Mouse (Mus musculus) MEL (cell line): ENCODE data around the gene Pip4k2b. TPM values are rescaled to one million over a fixed set of nuclear protein-coding genes. Genes with fewer than 3 reads are reported as not detected.

Source experiments
- DNase-seq: peaks from one replicate; pipeline ENCODE4 v3.0.0; 2011; ENCODE audit warnings: low read depth, low spot score
- H3K27ac ChIP-seq: 2 replicates; pipeline ENCODE4 v1.5.1; 2012; ENCODE audit warnings: low read depth, mild to moderate bottlenecking, control low read depth, low read length, moderate library complexity; ENCODE audit not compliant: control insufficient read depth
- H3K27me3 ChIP-seq, 2 experiments: fragments of 150-350 bp in 1 of 2; sonication (generic) in 1 of 2; 2 replicates each; pipeline ENCODE4 v1.6.1; 2012; ENCODE audit warnings: low read length in 2 of 2, mild to moderate bottlenecking in 2 of 2, improper control_type of control experiment in 1 of 2, moderate library complexity in 1 of 2; ENCODE audit not compliant: insufficient read depth in 2 of 2, control insufficient read depth in 1 of 2
- H3K36me3 ChIP-seq, 2 experiments: 2 replicates each; pipeline ENCODE4 v1.6.1; 2012 to 2014; ENCODE audit warnings: low read length in 2 of 2, improper control_type of control experiment in 1 of 2, inconsistent platforms in 1 of 2, mild to moderate bottlenecking in 1 of 2; ENCODE audit not compliant: insufficient read depth in 2 of 2, control insufficient read depth in 1 of 2
- H3K4me1 ChIP-seq, 2 experiments: fragments of 150-350 bp in 1 of 2; sonication (generic) in 1 of 2; 2 replicates each; pipeline ENCODE4 v1.6.1; 2012; ENCODE audit warnings: low read length in 2 of 2, improper control_type of control experiment in 1 of 2, mild to moderate bottlenecking in 1 of 2; ENCODE audit not compliant: insufficient read depth in 2 of 2, control insufficient read depth in 1 of 2
- H3K4me3 ChIP-seq, 2 experiments: fragments of 150-350 bp in 1 of 2; sonication (generic) in 1 of 2; 2 replicates each; pipeline ENCODE4 v1.5.1; 2012; ENCODE audit warnings: low read depth in 2 of 2, low read length in 2 of 2, mild to moderate bottlenecking in 2 of 2, moderate library complexity in 2 of 2, control low read depth in 1 of 2, improper control_type of control experiment in 1 of 2; ENCODE audit not compliant: control insufficient read depth in 1 of 2, insufficient read depth in 1 of 2
- H3K79me2 ChIP-seq: 2 replicates; pipeline ENCODE4 v1.6.1; 2012; ENCODE audit warnings: mild to moderate bottlenecking, low read length, moderate library complexity; ENCODE audit not compliant: control insufficient read depth, poor library complexity, insufficient read depth
- H3K9ac ChIP-seq: 2 replicates; pipeline ENCODE4 v1.6.1; 2012; ENCODE audit warnings: low read depth, mild to moderate bottlenecking, control low read depth, low read length, moderate library complexity; ENCODE audit not compliant: control insufficient read depth, poor library complexity, severe bottlenecking
- H3K9me3 ChIP-seq: fragments of 150-350 bp; sonication (generic); replicated peaks from 2 replicates; pipeline ENCODE4 v1.6.1; 2012; ENCODE audit warnings: mild to moderate bottlenecking, low read length, improper control_type of control experiment, moderate library complexity; ENCODE audit not compliant: insufficient read depth
- BHLHE40 ChIP-seq: IDR thresholded peaks from 2 replicates; pipeline ENCODE4 v1.6.1; 2012; ENCODE audit warnings: low read depth, mild to moderate bottlenecking, inconsistent platforms, low read length, improper control_type of control experiment, borderline replicate concordance
- CHD1 ChIP-seq: IDR thresholded peaks from 2 replicates; pipeline ENCODE4 v1.6.1; 2012; ENCODE audit warnings: low read depth, mild to moderate bottlenecking, inconsistent platforms, low read length, improper control_type of control experiment
- CHD2 ChIP-seq: IDR thresholded peaks from 2 replicates; pipeline ENCODE4 v1.6.1; 2011; ENCODE audit warnings: low read length, improper control_type of control experiment
- CTCF ChIP-seq, 3 experiments: IDR thresholded peaks in 2 of 3; conservative IDR thresholded peaks in 1 of 3; 2 replicates each; pipeline ENCODE4 v1.5.1; 2011 to 2012; ENCODE audit warnings: low read length in 3 of 3, low read depth in 2 of 3, mild to moderate bottlenecking in 2 of 3, improper control_type of control experiment in 1 of 3, inconsistent platforms in 1 of 3, mixed read lengths in 1 of 3, moderate library complexity in 1 of 3; ENCODE audit not compliant: control insufficient read depth in 1 of 3, insufficient read depth in 1 of 3, poor library complexity in 1 of 3, severe bottlenecking in 1 of 3
- E2F4 ChIP-seq: IDR thresholded peaks from 2 replicates; pipeline ENCODE4 v1.6.1; 2011; ENCODE audit warnings: low read depth, low read length, improper control_type of control experiment, borderline replicate concordance
- ELF1 ChIP-seq: IDR thresholded peaks from 2 replicates; pipeline ENCODE4 v1.6.1; 2014; ENCODE audit warnings: low read depth, mild to moderate bottlenecking, inconsistent platforms, low read length, improper control_type of control experiment, moderate library complexity
- EP300 ChIP-seq, 2 experiments: IDR thresholded peaks; 2 replicates each; pipeline ENCODE4 v1.6.1; 2011; ENCODE audit warnings: improper control_type of control experiment in 2 of 2, low read length in 2 of 2, low read depth in 1 of 2, mild to moderate bottlenecking in 1 of 2
- ETS1 ChIP-seq: IDR thresholded peaks from 2 replicates; pipeline ENCODE4 v1.6.1; 2012; ENCODE audit warnings: low read depth, mild to moderate bottlenecking, inconsistent platforms, low read length, improper control_type of control experiment, moderate library complexity
- GABPA ChIP-seq: IDR thresholded peaks from 2 replicates; pipeline ENCODE4 v1.6.1; 2012; ENCODE audit warnings: low read depth, mild to moderate bottlenecking, inconsistent platforms, low read length, improper control_type of control experiment, moderate library complexity
- GATA1 ChIP-seq: IDR thresholded peaks from 2 replicates; pipeline ENCODE4 v1.6.1; 2011; ENCODE audit warnings: low read depth, low read length, improper control_type of control experiment
- HCFC1 ChIP-seq: IDR thresholded peaks from 2 replicates; pipeline ENCODE4 v1.6.1; 2012; ENCODE audit warnings: low read depth, mild to moderate bottlenecking, inconsistent platforms, low read length, improper control_type of control experiment, moderate library complexity
- JUND ChIP-seq: IDR thresholded peaks from 2 replicates; pipeline ENCODE4 v1.6.1; 2011; ENCODE audit warnings: low read depth, mild to moderate bottlenecking, improper control_type of control experiment, low read length
- KAT2A ChIP-seq: conservative IDR thresholded peaks from 2 replicates; pipeline ENCODE4 v1.6.1; 2012; ENCODE audit warnings: low read depth, low read length, improper control_type of control experiment, inconsistent platforms
- MAX ChIP-seq: IDR thresholded peaks from 2 replicates; pipeline ENCODE4 v1.6.1; 2011; ENCODE audit warnings: low read length, improper control_type of control experiment
- MAZ ChIP-seq: IDR thresholded peaks from 2 replicates; pipeline ENCODE4 v1.6.1; 2012; ENCODE audit warnings: low read depth, mild to moderate bottlenecking, inconsistent platforms, low read length, improper control_type of control experiment
- MEF2A ChIP-seq: IDR thresholded peaks from 2 replicates; pipeline ENCODE4 v1.6.1; 2014; ENCODE audit warnings: low read depth, mild to moderate bottlenecking, inconsistent platforms, low read length, improper control_type of control experiment; ENCODE audit not compliant: poor library complexity, insufficient replicate concordance, severe bottlenecking; ENCODE audit errors: extremely low read depth
- MXI1 ChIP-seq: IDR thresholded peaks from 2 replicates; pipeline ENCODE4 v1.6.1; 2011; ENCODE audit warnings: mild to moderate bottlenecking, low read depth, low read length, improper control_type of control experiment
- MYB ChIP-seq: IDR thresholded peaks from 2 replicates; pipeline ENCODE4 v1.6.1; 2011; ENCODE audit warnings: mild to moderate bottlenecking, low read depth, low read length, improper control_type of control experiment
- NELFE ChIP-seq: IDR thresholded peaks from 2 replicates; pipeline ENCODE4 v1.6.1; 2011; ENCODE audit warnings: low read depth, low read length, improper control_type of control experiment
- NRF1 ChIP-seq: IDR thresholded peaks from 2 replicates; pipeline ENCODE4 v1.6.1; 2014; ENCODE audit warnings: low read depth, mild to moderate bottlenecking, inconsistent platforms, low read length, improper control_type of control experiment, moderate library complexity; ENCODE audit not compliant: poor library complexity, insufficient read depth, severe bottlenecking
- POLR2A ChIP-seq, 2 experiments: IDR thresholded peaks; 2 replicates each; pipeline ENCODE4 v1.6.1; 2011 to 2012; ENCODE audit warnings: low read length in 2 of 2, mild to moderate bottlenecking in 2 of 2, control low read depth in 1 of 2, improper control_type of control experiment in 1 of 2, low read depth in 1 of 2, moderate library complexity in 1 of 2; ENCODE audit not compliant: control insufficient read depth in 1 of 2, insufficient read depth in 1 of 2, poor library complexity in 1 of 2
- POLR2AphosphoS5 ChIP-seq: IDR thresholded peaks from 2 replicates; pipeline ENCODE4 v1.6.1; 2012; ENCODE audit warnings: low read depth, borderline replicate concordance, mild to moderate bottlenecking, inconsistent platforms, low read length, moderate library complexity, mixed read lengths
- RAD21 ChIP-seq: IDR thresholded peaks from 2 replicates; pipeline ENCODE4 v1.6.1; 2011; ENCODE audit warnings: mild to moderate bottlenecking, low read depth, low read length, improper control_type of control experiment
- RCOR1 ChIP-seq: IDR thresholded peaks from 2 replicates; pipeline ENCODE4 v1.6.1; 2012; ENCODE audit warnings: low read depth, mild to moderate bottlenecking, inconsistent platforms, low read length, improper control_type of control experiment
- SIN3A ChIP-seq: IDR thresholded peaks from 2 replicates; pipeline ENCODE4 v1.6.1; 2012; ENCODE audit warnings: low read length, improper control_type of control experiment, inconsistent platforms
- SMC3 ChIP-seq: IDR thresholded peaks from 2 replicates; pipeline ENCODE4 v1.6.1; 2011; ENCODE audit warnings: low read depth, low read length, improper control_type of control experiment
- TAL1 ChIP-seq: IDR thresholded peaks from 2 replicates; pipeline ENCODE4 v1.6.1; 2012; ENCODE audit warnings: mild to moderate bottlenecking, inconsistent platforms, low read length, moderate library complexity, mixed read lengths
- TBP ChIP-seq: IDR thresholded peaks from 2 replicates; pipeline ENCODE4 v1.8.0; 2011; ENCODE audit warnings: low read depth, low read length, improper control_type of control experiment
- TCF12 ChIP-seq: IDR thresholded peaks from 2 replicates; pipeline ENCODE4 v1.6.1; 2014; ENCODE audit warnings: low read depth, mild to moderate bottlenecking, inconsistent platforms, low read length, improper control_type of control experiment, moderate library complexity
- UBTF ChIP-seq: IDR thresholded peaks from 2 replicates; pipeline ENCODE4 v1.6.1; 2012; ENCODE audit warnings: low read depth, mild to moderate bottlenecking, inconsistent platforms, low read length, improper control_type of control experiment, moderate library complexity, borderline replicate concordance; ENCODE audit not compliant: insufficient read depth
- USF1 ChIP-seq: IDR thresholded peaks from 2 replicates; pipeline ENCODE4 v1.6.1; 2014; ENCODE audit warnings: low read depth, mild to moderate bottlenecking, inconsistent platforms, low read length, improper control_type of control experiment, moderate library complexity
- USF2 ChIP-seq, 2 experiments: IDR thresholded peaks; 2 replicates each; pipeline ENCODE4 v1.6.1; 2011 to 2012; ENCODE audit warnings: improper control_type of control experiment in 2 of 2, low read length in 2 of 2, borderline replicate concordance in 1 of 2, inconsistent platforms in 1 of 2, low read depth in 1 of 2, mild to moderate bottlenecking in 1 of 2; ENCODE audit not compliant: insufficient read depth in 1 of 2
- ZC3H11A ChIP-seq: IDR thresholded peaks from 2 replicates; pipeline ENCODE4 v1.6.1; 2012; ENCODE audit warnings: low read depth, mild to moderate bottlenecking, inconsistent platforms, low read length, improper control_type of control experiment
- ZKSCAN1 ChIP-seq: IDR thresholded peaks from 2 replicates; pipeline ENCODE4 v1.6.1; 2012; ENCODE audit warnings: low read depth, mild to moderate bottlenecking, inconsistent platforms, low read length, improper control_type of control experiment, moderate library complexity
- ZNF384 ChIP-seq: IDR thresholded peaks from 2 replicates; pipeline ENCODE4 v1.6.1; 2012; ENCODE audit warnings: low read depth, mild to moderate bottlenecking, inconsistent platforms, low read length, improper control_type of control experiment
- polyA plus RNA-seq, 2 experiments: library from polyadenylated mRNA; stranded (reverse) in 1 of 2; unstranded in 1 of 2; fragments of >175 nt in 1 of 2; fragments of >200 nt in 1 of 2; gene quantifications; 2 replicates each; pipeline versions ENCODE4 v1.2.1 to v1.2.4; 2012; ENCODE audit warnings: low replicate concordance in 2 of 2, low read depth in 1 of 2; ENCODE audit not compliant: insufficient read length in 2 of 2, insufficient read depth in 1 of 2, missing spikeins in 1 of 2
- total RNA-seq: library from RNA; depleted of rRNA; stranded (reverse); fragments of 300-350 nt; gene quantifications from 2 replicates; pipeline ENCODE4 v1.2.3, GENCODE M21; 2012

Gene Pip4k2b
- total and polyA plus RNA-seq, 3 experiments: 40.2 to 57.3 (median 43.4) TPM

DNA sequence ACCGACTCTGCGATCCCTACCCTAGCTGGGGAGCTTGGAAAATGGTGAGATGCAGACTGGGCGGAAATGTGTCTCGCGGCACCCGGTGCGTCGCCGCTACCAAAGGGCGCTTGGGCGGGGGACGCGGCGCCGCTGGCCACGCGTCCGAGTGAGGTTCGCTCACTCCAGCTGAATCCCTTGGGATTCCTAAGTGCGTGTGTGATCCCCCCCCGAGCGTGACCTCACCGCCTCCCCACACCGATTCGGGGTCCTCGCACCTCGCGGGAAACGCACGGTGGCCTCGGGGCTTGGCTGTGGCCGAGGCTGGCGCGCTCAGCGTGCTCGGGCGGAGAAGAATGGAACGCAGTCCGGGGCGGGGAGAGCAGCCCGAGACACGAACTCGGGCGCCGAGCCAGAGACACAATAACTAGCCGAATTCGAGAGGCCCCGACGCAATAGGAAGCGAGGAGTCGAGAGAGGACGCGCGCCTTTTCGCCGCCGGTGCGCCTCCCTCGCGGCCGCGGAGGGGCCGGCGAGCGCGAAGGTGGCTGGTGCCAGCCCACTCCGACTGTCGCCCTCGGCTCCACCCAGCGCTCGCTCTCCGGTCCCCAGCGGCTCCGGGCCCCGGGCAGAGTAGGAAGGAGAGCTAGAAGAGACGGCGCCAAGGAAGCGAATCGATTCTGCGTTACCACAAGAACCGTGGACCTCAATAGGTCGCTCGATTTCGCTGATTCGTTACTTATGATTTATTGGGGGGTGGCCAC lies 44.3 kb downstream of the Pip4k2b start, which contains the start of gene Pcgf2:
Pcgf2 (minus strand) TSS at position 495 of the 743 bp plus-strand sequence.
- Histone ChIP-seq H3K4me3 (peak within 1 kb of the TSS; percentile 73 to 94), H3K9ac (peak within 1 kb of the TSS; percentile 83), H3K9me3 (no peaks in the 10 kb centered on the region), H3K79me2 (peaks cover 26% of the 10 kb centered on the region), H3K36me3 (peaks cover 0 to 12% of the 10 kb centered on the region in 2 experiments; a peak in 2 of 4 replicates), H3K27ac (peak within 1 kb of the TSS; percentile 66), H3K4me1 (peaks cover 0 to 19% of the 10 kb centered on the region in 2 experiments; a peak in 3 of 4 replicates), H3K27me3 (no peaks in the 10 kb centered on the region)
- DNase-seq: peak; percentile 85
- TF ChIP-seq MAX (peak; percentile 70), BHLHE40 (no peak), EP300 (IDR thresholded peaks at IDR 0.05; ENCODE audit: low read depth in 1 of 2, low read length in 2 of 2) (no peak), KAT2A (no peak), E2F4 (peak; percentile 61; the same call in 1 of the 2 replicates), JUND (no peak), MXI1 (peak; percentile 30), MEF2A (no peak), TCF12 (peak; percentile 20), TAL1 (no peak), GABPA (no peak), UBTF (peak; percentile 98; the same call in 1 of the 2 replicates), USF1 (no peak), ZKSCAN1 (no peak), TBP (peak; percentile 88), GATA1 (no peak), CTCF (IDR thresholded peaks at IDR 0.05 in 2 of 3, conservative IDR thresholded peaks at IDR 0.05 in 1 of 3; ENCODE audit: control insufficient read depth in 1 of 3, insufficient read depth in 1 of 3, low read depth in 2 of 3, low read length in 3 of 3, poor library complexity in 1 of 3, severe bottlenecking in 1 of 3) (no peak), SIN3A (no peak; the same call in 1 of the 2 replicates), USF2 (IDR thresholded peaks at IDR 0.05; ENCODE audit: borderline replicate concordance in 1 of 2, insufficient read depth in 1 of 2, low read depth in 1 of 2, low read length in 2 of 2) (no peak), POLR2AphosphoS5 (no peak), ZC3H11A (no peak; the same call in 1 of the 2 replicates), SMC3 (no peak), NELFE (peak; percentile 63), ETS1 (peak; percentile 46; the same call in 1 of the 2 replicates), ZNF384 (0 out of 2 replicates have a peak, but pooled peaks have one; percentile 10), POLR2A (IDR thresholded peaks at IDR 0.05; ENCODE audit: control insufficient read depth in 1 of 2, insufficient read depth in 1 of 2, low read depth in 1 of 2, low read length in 2 of 2, poor library complexity in 1 of 2) (peak; percentile 34 to 42; a peak in 2 of 4 replicates), CHD1 (no peak), HCFC1 (peak; percentile 26; the same call in 1 of the 2 replicates), MYB (no peak), RCOR1 (0 out of 2 replicates have a peak, but pooled peaks have one; percentile 15), CHD2 (no peak), RAD21 (no peak), NRF1 (0 out of 2 replicates have a peak, but pooled peaks have one; percentile 10), ELF1 (peak; percentile 46; the same call in 1 of the 2 replicates), MAZ (peak; percentile 45; the same call in 1 of the 2 replicates)
